Mouse (Mus musculus) monocyte, adult 2 months (primary cell): ENCODE measurements around the gene Iqcm.
"Not testable (repeated sequence)": the region's sequence is repeated elsewhere in the genome, so short reads cannot be mapped to it uniquely, and the experiment has no call there.

Source experiments
- DNase-seq, 2 experiments: peaks; one replicate each; pipeline ENCODE4 v3.0.0; 2022; ENCODE audit warnings: low spot score in 2 of 2, low read depth in 1 of 2

The Iqcm gene

DNA sequence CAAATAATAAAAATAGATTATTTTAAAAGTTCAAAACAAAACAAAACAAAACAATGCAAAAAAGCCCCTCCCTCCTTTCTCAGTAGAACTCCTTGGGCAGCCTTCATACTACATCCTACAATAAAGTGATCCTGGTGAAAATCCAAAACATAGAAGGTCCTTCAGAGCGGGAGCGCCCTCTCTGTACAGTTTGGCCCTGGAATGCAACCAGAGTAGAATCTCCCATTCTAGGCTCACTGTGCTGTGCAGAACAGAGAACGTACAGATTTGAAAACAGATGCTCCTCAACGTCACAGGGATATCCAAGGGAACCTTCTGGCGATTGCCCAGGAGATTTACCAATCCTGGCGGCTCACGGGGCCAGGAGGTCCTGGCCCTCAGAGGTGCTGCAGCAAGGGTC lies at the start of gene Iqcm:
Iqcm (plus strand) TSS at position 301 of the 400 bp plus-strand sequence.
- no peak for DNase-seq

DNA sequence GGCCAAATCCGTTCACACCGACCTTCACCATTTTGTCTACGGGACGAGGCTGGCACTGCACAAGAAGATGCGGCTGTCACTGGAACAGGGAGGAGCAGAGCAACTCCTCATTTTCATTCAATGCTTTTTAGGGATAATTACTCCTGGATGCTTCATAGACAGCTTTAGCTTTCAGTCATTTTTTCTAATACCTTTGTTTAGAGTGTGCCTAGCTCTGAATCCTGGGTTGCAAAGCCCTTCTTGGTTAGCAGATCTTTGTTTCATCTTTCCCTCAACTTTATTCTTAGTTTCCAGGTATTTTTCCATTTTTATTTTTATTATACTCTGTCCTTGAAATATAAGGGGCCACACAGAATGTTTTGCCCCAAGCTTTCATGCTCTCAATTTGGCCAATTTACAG lies 42.0 kb upstream of the Iqcm start, which contains the start of gene Gm10358:
Gm10358 (minus strand) TSS at position 101 of the 400 bp plus-strand sequence.
- DNase-seq: no peak

- DNase-seq: not testable (repeated sequence)
These were observed 32.8 kb upstream of the Iqcm start for GRCm38 (mm10) chr8:75415696-75416095.

- DNase-seq: no peak
These were observed 28.3 kb downstream of the Iqcm start for GRCm38 (mm10) chr8:75476756-75477155.

GRCm38 (mm10) chr8:75489035-75489678 lies 40.7 kb downstream of the Iqcm start:
- DNase-seq: no peak

- no peak for DNase-seq
These were observed 60.8 kb downstream of the Iqcm start for GRCm38 (mm10) chr8:75509299-75509698.

- DNase-seq: no peak
These were observed 65.3 kb downstream of the Iqcm start for GRCm38 (mm10) chr8:75513786-75514185.

DNA sequence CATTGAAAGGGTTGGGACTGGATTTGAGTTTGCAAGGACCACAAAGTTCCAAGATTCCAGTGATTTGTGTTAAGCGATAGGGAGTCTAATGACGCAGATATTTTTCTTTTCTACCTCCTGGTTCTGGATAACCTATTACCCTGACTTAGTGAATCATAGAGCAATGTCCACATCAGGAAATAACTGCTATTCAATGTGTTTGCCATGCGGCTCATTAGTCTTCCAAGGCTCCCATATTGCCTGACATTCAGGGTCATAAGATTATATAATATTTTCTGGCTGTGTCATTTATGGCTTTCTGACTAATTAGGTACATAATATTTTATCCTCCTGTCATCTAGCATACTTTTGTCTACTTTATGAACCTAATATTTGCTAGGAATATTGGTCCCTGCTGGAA lies 100.8 kb downstream of the Iqcm start:
- no peak for DNase-seq

DNA sequence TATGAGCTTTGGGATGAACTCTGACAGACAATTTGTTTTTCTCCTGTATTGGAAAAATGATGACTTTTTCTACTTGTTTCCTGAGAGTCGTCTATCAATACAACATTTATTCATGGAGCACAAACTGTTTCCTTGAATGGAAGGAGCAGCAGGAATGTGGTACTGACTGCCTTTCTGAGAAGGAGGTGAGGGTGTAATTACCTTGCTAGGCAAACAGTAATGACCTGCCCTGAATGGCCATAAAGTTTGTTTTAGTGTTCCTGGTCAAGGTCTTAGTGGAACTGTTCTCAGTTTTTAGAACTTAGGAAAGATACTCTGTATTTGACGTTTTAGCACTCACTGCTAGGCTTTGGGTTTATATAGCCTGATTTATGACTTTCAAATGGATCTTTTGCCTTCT lies 147.8 kb downstream of the Iqcm start:
- no peak for DNase-seq

DNA sequence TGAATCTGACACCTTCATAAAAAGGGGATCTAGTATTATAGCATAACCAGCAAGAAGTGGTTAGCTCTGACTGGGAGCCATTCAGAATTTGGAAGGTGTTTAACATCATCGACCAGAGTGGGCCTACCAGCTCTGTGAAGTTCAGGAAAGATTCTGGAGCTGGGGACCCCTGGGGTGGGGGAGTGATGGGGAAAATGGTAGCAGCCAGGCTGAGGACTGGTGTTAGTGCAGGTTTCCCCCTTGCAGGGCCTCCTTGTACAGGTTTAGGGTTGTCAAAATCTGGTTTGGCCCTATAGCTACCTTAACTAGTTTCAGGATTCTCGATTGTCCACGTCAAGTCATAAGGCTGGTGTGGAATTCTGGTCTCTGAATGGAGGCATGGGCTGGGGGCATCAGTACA lies 194.5 kb downstream of the Iqcm start:
- DNase-seq: no peak

- DNase-seq: no peak
These were observed 210.8 kb downstream of the Iqcm start for GRCm38 (mm10) chr8:75659287-75659686.

DNA sequence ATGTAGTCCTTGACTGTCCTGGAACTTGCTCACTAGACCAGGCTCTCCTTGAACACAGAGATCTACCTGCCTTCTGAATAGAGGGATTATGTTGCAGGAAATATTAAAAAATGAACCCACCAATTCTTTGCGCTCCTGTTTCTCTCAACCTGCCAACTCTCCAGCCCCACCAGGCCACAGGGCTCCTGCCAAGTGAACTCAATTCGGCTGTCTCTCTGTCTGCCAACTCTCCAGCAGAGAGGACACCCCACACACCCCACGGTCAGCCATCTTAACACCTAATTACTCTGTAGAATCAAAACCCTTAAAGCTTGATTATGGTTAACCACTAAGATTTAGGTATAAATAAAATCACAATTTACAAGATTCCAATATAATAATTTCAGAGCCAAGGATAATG lies 298.1 kb downstream of the Iqcm start:
- DNase-seq: no peak

GRCm38 (mm10) chr8:75755596-75755995 lies 307.1 kb downstream of the Iqcm start:
- no peak for DNase-seq

DNA sequence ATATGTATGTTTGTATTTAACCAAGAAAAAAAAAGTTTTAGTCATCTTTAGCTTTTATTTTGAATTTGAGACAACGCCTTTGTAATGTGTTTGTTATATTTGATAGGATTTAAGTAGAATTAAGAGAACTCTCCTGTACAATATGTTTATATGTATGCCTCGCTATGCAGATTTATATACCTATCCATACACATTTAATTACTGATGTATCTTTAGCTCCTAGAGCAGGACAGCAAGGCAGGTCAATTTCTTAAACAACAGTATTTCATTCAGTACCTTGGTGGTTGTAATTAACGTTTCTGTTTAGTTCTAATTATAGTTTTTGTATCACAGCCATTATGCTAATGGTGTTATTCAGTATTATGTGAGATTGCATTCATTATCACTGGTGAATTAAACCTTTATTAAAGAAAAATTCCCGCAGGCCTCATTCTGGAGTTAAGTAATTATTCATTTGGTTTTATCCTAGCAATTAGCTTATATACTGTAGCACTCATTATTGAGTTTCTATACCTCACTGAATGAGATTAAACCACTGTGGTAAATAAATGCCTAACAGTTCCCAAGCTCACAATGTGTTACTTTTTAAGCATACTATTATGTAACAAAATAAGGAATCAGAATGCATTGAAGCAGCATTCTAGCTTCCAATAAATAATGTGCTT lies 380.1 kb downstream of the Iqcm start:
- no peak for DNase-seq

GRCm38 (mm10) chr8:75835245-75835644 lies 386.8 kb downstream of the Iqcm start:
- DNase-seq: no peak

DNA sequence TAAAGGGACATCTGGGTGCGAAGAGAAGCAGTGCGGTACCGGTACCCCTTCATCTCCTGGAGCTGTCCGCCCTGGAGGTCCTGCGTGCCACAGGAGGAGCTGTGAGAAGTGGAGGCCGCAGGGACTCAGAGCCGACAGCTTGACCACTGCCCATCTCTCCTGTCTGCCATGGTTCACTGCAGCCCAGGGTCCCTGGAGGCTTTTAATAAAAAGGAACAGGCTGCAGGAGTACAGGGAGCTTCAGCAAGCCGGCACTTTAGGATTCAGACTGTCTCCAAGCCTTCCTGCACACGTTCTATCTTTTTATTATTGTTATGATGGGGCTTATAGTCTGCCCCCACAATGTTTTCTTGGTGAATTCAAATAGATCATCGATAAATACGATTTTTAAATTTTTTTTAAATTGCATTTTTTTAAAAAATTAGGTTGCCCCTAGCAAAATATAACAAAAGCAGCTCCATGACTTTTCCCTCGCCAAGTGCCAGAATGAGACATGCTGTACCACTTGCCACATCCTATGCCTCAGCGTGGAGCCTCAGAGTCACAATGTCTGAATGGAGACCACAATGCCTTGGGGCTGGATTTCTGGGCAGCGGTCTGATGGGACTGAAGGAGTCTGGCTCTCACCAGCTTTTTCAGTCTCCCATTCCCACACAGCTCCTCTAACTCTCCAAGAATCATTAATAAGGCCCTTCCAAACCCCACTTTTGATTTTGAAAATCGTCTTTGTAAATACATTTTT lies 469.3 kb downstream of the Iqcm start:
- DNase-seq: no peak

- no peak for DNase-seq
These were observed 500.7 kb downstream of the Iqcm start for GRCm38 (mm10) chr8:75949166-75949565.

DNA sequence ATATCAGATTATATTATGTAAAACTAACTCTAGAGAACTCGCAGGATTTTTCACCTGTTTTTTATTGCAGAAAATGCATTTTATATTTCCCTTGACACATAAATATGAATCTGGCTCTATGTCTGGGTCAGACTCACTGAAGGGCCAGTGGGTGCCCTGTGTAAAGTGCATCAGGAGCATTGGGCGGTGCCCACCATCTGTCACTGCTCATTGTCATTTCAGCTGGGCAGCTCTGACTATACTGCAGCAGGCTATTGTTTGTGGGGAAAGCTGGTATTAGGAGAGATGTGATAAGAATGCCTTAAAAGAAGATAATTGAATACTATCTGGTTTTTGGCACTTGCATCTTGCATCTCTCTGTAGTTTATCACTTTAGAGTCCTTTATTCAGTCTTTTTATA lies 507.5 kb downstream of the Iqcm start:
- DNase-seq: no peak

- no peak for DNase-seq
These were observed 570.0 kb downstream of the Iqcm start for GRCm38 (mm10) chr8:76018501-76018900.
